Mouse (Mus musculus) heart, adult 8-10 months (tissue): Measurements from ENCODE around the gene Wipf3. TPM values are rescaled to one million over a fixed set of nuclear protein-coding genes. Genes with fewer than 3 reads are reported as not detected.

ENCODE experiments used
- DNase-seq: peaks from one replicate; pipeline ENCODE4 v3.0.0; 2022; ENCODE audit warnings: low spot score
- total RNA-seq, 4 experiments: library from RNA; stranded (reverse); gene quantifications; 2 replicates each; pipeline ENCODE4 v1.2.4; 2022

The Wipf3 gene
- total RNA-seq, 4 experiments from 2014 or later, result 28.5 to 45.5 (median 37.8) TPM

- DNase-seq, result no peak
These were observed 101.7 kb downstream of the Wipf3 start for GRCm38 (mm10) chr6:54531048-54531481.

- no peak for DNase-seq
These were observed 106.1 kb downstream of the Wipf3 start for GRCm38 (mm10) chr6:54535485-54535884.

GRCm38 (mm10) chr6:54537053-54537452 is 107.7 kb downstream of the Wipf3 start:
- no peak for DNase-seq

GRCm38 (mm10) chr6:54538773-54539173 is 109.4 kb downstream of the Wipf3 start:
- DNase-seq, result no peak

- no peak for DNase-seq
These were observed 110.0 kb downstream of the Wipf3 start for GRCm38 (mm10) chr6:54539396-54539795.

GRCm38 (mm10) chr6:54540252-54540887 is 111.0 kb downstream of the Wipf3 start:
- DNase-seq, result peak; percentile 36

- DNase-seq, result no peak
These were observed 113.4 kb downstream of the Wipf3 start for GRCm38 (mm10) chr6:54542836-54543235.

- no peak for DNase-seq
These were observed 114.2 kb downstream of the Wipf3 start for GRCm38 (mm10) chr6:54543646-54544045.

GRCm38 (mm10) chr6:54548314-54549019 is 119.1 kb downstream of the Wipf3 start:
- no peak for DNase-seq

- DNase-seq, result no peak
These were observed 119.9 kb downstream of the Wipf3 start for GRCm38 (mm10) chr6:54549311-54549710.

- DNase-seq, result no peak
These were observed 121.5 kb downstream of the Wipf3 start for GRCm38 (mm10) chr6:54550801-54551323.

- DNase-seq, result no peak
These were observed 123.5 kb downstream of the Wipf3 start for GRCm38 (mm10) chr6:54552721-54553413.

Other genes with a start within 250 kb of the Wipf3 start
- gene Prr15, start 103.8 kb upstream of the Wipf3 start, total RNA-seq, result 1 to 10 TPM; 1.4 to 2.7 (median 1.5) TPM
- gene Scrn1, start 136.9 kb downstream of the Wipf3 start, total RNA-seq, result 1 to 10 TPM; 5.8 to 6.8 (median 6.4) TPM
- gene Plekha8, start 165.5 kb downstream of the Wipf3 start, total RNA-seq, result 1 to 10 TPM; 6.7 to 9.2 (median 8.3) TPM
- gene Fkbp14, start 167.7 kb downstream of the Wipf3 start, total RNA-seq, result 1 to 10 TPM; 7.4 to 9.1 (median 8.3) TPM